Mouse (Mus musculus): ENCODE measurements around the gene Churc1. TPM values are rescaled to one million over a fixed set of nuclear protein-coding genes. Genes with fewer than 3 reads are reported as not detected.

Churc1 gene
- polyA plus RNA-seq (2014; fragmentation: Nextera tagmentation; extraction: Ambion mirVana) = 88.9 and 91.2 TPM in 2 replicates

DNA sequence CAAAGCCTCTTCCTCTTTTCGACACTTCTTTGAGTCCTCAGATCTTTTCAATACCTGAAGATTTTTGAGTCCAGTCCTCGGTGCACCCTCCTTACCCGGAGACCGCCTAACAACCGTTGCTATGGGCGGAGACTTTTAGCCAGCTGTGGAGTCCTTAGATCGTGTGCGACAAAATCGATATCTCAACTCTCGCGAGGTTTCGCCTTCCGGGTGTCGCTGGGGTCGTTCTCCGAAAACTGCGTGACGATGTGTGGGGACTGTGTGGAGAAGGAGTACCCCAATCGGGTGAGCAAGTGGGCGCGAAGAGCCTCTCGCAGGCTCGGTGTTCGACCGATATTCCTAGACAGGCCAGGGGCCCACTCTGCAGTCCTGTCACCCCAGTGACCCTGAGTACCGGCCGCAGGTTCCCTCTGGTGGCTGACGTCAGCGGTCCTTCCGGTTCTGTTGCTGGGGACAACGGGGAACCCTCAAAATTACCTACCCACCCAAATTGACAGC lies at the start of gene Churc1, which contains the start of gene Fntb:
Churc1 (plus strand) TSS at position 185 of the 498 bp plus-strand sequence.
Fntb (plus strand) TSS at position 236 of the 498 bp plus-strand sequence.
- Histone ChIP-seq H3K36me3 (ENCODE audit: control insufficient read depth, insufficient read depth, low read length) (no peaks in the 10 kb centered on the region), H3K27me3 (ENCODE audit: control insufficient read depth, insufficient read depth, low read length) (no peaks in the 10 kb centered on the region), H3K9ac (ENCODE audit: low read length) (peak within 1 kb of the TSS; percentile 56), H3K9me3 (ENCODE audit: control insufficient read depth, low read length) (no peaks in the 10 kb centered on the region), H3K4me3 (ENCODE audit: low read depth, low read length) (peak within 1 kb of the TSS; percentile 44), H3K4me1 (ENCODE audit: control insufficient read depth, insufficient read depth, low read length) (no peaks in the 10 kb centered on the region), H3K4me2 (ENCODE audit: low read depth, severe bottlenecking) (peak within 1 kb of the TSS; percentile 44), H3K27ac (replicated peaks; ENCODE audit: low read depth, low read length) (no peak within 1 kb of the TSS)
- under 1% methylated on average over 31 of the region's 31 CpGs for whole genome bisulfite sequencing
- DNase-seq (ENCODE audit: low spot score) (peak; percentile 94), ATAC-seq (ENCODE audit: insufficient number of reproducible peaks, low FRiP score, low TSS enrichment, low read depth) (peak; percentile 95)

DNA sequence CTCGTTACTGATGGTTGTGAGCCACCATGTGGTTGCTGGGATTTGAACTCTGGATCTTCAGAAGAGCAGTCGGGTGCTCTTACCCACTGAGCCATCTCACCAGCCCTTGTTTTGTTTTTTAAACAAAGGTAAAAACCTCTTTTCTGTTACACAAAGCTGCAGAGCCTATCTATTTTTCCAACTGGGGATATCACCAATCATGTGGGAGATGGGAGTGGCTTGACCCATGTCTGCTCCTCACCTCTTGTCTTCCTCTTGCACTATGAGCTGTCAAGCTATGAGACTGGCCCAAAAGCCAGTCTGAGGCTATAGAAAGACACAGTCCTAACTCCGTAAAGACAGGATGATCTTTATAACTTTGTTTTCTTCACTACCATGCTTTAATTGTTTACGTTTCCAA lies 47.0 kb upstream of the Churc1 start:
- no peak overlapping the region for H3K27ac ChIP-seq (replicated peaks; ENCODE audit: low read depth, low read length)
- WGBS = 84% methylated on average over 4 of the region's 4 CpGs
- H3K9me3 ChIP-seq (ENCODE audit: control insufficient read depth, low read length) = no peaks in the 10 kb centered on the region

DNA sequence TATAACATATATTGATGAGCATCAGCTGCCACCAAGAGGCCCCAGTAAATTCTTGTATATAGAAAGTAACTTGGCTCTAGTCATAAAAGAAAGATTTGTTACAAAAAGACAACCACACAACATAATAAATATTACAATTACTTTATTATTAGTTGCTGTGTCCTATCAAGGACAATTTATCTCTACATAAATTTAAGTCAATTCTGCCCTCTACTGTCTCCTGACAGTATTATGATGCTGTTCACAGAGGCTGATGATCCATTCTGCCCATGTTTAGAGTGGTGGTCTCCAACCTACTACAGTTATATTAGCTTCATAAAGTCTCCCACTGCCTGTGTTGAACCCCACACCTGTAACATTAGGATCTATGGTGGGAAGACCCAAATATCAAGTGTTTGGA lies 44.8 kb upstream of the Churc1 start:
- H3K27me3 ChIP-seq (ENCODE audit: control insufficient read depth, insufficient read depth, low read length) = no peaks in the 10 kb centered on the region
- no peaks in the 10 kb centered on the region for H3K36me3 ChIP-seq (ENCODE audit: control insufficient read depth, insufficient read depth, low read length)
- DNase-seq (ENCODE audit: low spot score) (no peak), ATAC-seq (ENCODE audit: insufficient number of reproducible peaks, low FRiP score, low TSS enrichment, low read depth) (no peak)
- no peaks in the 10 kb centered on the region for H3K4me1 ChIP-seq (ENCODE audit: control insufficient read depth, insufficient read depth, low read length)
- no peak overlapping the region for H3K27ac ChIP-seq (replicated peaks; ENCODE audit: low read depth, low read length)
- no peaks in the 10 kb centered on the region for H3K9me3 ChIP-seq (ENCODE audit: control insufficient read depth, low read length)
- H3K4me3 ChIP-seq (ENCODE audit: low read depth, low read length) = no peak overlapping the region
- no peak overlapping the region for H3K9ac ChIP-seq (ENCODE audit: low read length)
- no peak overlapping the region for H3K4me2 ChIP-seq (ENCODE audit: low read depth, severe bottlenecking)

More for the DNA sequence above, 47.0 kb upstream of the Churc1 start:
- no peaks in the 10 kb centered on the region for H3K27me3 ChIP-seq (ENCODE audit: control insufficient read depth, insufficient read depth, low read length)
- ATAC-seq (ENCODE audit: insufficient number of reproducible peaks, low FRiP score, low TSS enrichment, low read depth) (no peak), DNase-seq (ENCODE audit: low spot score) (no peak)
- H3K36me3 ChIP-seq (ENCODE audit: control insufficient read depth, insufficient read depth, low read length) = no peaks in the 10 kb centered on the region
- no peak overlapping the region for H3K9ac ChIP-seq (ENCODE audit: low read length)
- H3K4me2 ChIP-seq (ENCODE audit: low read depth, severe bottlenecking) = no peak overlapping the region
- no peaks in the 10 kb centered on the region for H3K4me1 ChIP-seq (ENCODE audit: control insufficient read depth, insufficient read depth, low read length)
- no peak overlapping the region for H3K4me3 ChIP-seq (ENCODE audit: low read depth, low read length)

DNA sequence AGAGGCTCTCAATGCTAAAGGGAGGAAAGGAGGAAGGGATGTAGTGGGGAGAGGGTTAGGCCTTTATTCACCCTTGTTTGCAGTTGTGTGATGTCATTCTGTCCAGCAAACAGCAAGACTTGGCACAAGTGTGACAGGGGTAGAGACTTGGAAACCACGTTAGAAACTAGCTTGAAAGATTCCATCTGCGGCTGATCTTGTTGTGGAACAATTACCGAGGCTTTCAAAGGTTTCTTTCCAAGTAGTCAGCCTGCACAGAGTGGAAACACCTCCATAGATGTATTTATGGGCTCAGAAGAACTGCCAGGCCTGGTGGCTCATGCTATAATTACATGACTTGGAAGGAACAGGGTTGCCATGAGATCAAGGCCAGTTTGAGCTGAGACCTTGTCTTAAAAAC lies 43.3 kb upstream of the Churc1 start:
- no peaks in the 10 kb centered on the region for H3K9me3 ChIP-seq (ENCODE audit: control insufficient read depth, low read length)
- H3K9ac ChIP-seq (ENCODE audit: low read length) = no peak overlapping the region
- no peak for DNase-seq (ENCODE audit: low spot score)
- 77% methylated on average over 3 of the region's 3 CpGs for WGBS
- no peaks in the 10 kb centered on the region for H3K27me3 ChIP-seq (ENCODE audit: control insufficient read depth, insufficient read depth, low read length)
- H3K4me1 ChIP-seq (ENCODE audit: control insufficient read depth, insufficient read depth, low read length) = no peaks in the 10 kb centered on the region
- no peak overlapping the region for H3K4me2 ChIP-seq (ENCODE audit: low read depth, severe bottlenecking)
- no peak overlapping the region for H3K27ac ChIP-seq (replicated peaks; ENCODE audit: low read depth, low read length)
- H3K4me3 ChIP-seq (ENCODE audit: low read depth, low read length) = no peak overlapping the region
- no peaks in the 10 kb centered on the region for H3K36me3 ChIP-seq (ENCODE audit: control insufficient read depth, insufficient read depth, low read length)
- no peak for ATAC-seq (ENCODE audit: insufficient number of reproducible peaks, low FRiP score, low TSS enrichment, low read depth)

DNA sequence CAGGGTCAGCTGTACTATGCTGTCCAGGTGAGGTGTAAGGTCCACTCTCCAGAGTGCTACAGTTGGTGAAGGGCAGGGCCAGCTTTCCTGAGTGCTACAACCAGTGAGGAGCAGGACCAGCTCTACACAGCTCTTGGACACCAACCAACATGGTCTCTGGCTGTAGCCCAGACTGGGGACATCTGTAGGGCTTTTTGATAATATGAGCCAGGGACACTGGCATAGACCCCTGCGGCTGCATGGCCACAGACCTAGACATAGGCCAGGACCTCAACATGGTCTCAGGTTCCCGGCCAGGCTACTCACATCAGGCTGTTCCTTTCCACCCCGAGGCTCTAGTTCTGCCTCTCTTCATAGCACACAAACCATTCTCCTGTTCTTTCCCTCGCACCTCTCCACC lies 37.4 kb upstream of the Churc1 start:
- no peak for ATAC-seq (ENCODE audit: insufficient number of reproducible peaks, low FRiP score, low TSS enrichment, low read depth)
- WGBS = 91% methylated on average over 4 of the region's 4 CpGs
- no peak overlapping the region for H3K4me3 ChIP-seq (ENCODE audit: low read depth, low read length)

DNA sequence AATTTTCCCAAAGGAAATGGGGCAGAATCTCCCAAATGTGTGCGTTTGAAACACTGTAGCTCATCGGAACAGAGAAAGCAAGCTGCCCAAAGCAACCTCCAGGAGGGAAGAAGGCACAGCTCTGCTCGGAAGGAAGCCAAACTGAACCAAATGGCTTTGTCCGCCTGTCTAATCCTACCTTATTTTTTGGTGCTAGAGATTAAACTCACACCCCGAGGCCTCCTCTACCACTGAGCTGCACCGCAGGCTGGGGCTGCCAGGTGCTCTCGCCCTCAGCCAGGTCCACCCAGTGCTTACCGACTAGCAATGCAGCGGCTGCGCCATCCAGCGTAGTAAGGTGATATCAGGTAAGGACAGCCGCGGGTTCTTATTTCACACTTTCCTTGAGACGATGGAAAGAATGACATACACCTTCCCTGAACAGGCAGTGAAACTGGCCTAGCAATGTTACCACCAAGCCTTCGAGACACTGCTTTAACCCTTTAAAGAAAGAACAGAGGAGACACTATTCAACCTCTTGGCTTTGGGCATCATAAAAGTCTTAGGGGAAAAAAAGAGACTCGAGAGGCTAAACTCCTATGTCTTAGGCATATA lies 14.4 kb upstream of the Churc1 start:
- DNase-seq (ENCODE audit: low spot score) = no peak
- Histone ChIP-seq H3K9me3 (ENCODE audit: control insufficient read depth, low read length) (no peaks in the 10 kb centered on the region), H3K4me3 (ENCODE audit: low read depth, low read length) (no peak overlapping the region), H3K4me1 (ENCODE audit: control insufficient read depth, insufficient read depth, low read length) (no peaks in the 10 kb centered on the region), H3K4me2 (ENCODE audit: low read depth, severe bottlenecking) (no peak overlapping the region), H3K36me3 (ENCODE audit: control insufficient read depth, insufficient read depth, low read length) (no peaks in the 10 kb centered on the region), H3K9ac (ENCODE audit: low read length) (no peak overlapping the region), H3K27ac (replicated peaks; ENCODE audit: low read depth, low read length) (no peak overlapping the region), H3K27me3 (ENCODE audit: control insufficient read depth, insufficient read depth, low read length) (no peaks in the 10 kb centered on the region)
- WGBS = 81% methylated on average over 16 of the region's 16 CpGs
- ATAC-seq (ENCODE audit: insufficient number of reproducible peaks, low FRiP score, low TSS enrichment, low read depth) = no peak

More for the DNA sequence above, 37.4 kb upstream of the Churc1 start:
- H3K4me1 ChIP-seq (ENCODE audit: control insufficient read depth, insufficient read depth, low read length) = no peaks in the 10 kb centered on the region
- no peaks in the 10 kb centered on the region for H3K9me3 ChIP-seq (ENCODE audit: control insufficient read depth, low read length)
- H3K27ac ChIP-seq (replicated peaks; ENCODE audit: low read depth, low read length) = no peak overlapping the region
- no peaks in the 10 kb centered on the region for H3K27me3 ChIP-seq (ENCODE audit: control insufficient read depth, insufficient read depth, low read length)
- no peak for DNase-seq (ENCODE audit: low spot score)
- H3K36me3 ChIP-seq (ENCODE audit: control insufficient read depth, insufficient read depth, low read length) = no peaks in the 10 kb centered on the region
- H3K9ac ChIP-seq (ENCODE audit: low read length) = no peak overlapping the region
- H3K4me2 ChIP-seq (ENCODE audit: low read depth, severe bottlenecking) = no peak overlapping the region

DNA sequence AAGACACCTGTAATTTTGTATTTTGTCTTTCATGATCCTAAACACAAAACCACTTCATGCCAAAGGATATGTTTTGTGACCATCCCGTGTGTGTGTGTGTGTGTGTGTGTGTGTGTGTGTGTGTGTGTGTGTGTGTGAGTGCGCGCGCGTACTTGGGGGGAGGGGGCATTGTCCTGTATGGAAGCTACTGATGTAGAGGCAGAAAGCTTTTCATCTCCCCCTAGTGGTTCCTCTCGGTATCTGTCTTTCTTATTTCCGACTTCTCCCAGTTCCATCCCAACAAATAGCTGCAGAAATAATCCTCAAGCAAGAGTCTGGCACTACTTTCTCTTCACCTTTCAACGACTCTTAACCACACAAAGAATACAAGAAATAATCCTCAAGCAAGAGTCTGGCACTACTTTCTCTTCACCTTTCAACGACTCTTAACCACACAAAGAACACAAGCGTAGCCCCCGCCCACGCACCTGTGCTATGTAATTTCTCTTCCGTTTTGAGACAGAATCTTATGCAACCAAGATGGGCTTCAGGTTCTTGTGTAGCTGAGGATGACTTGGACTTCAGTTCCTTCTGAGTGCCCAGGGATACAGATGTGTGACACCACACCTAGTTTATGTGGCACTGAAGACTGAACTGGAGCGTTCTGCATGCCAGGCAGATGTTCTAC lies 12.6 kb upstream of the Churc1 start:
- ATAC-seq (ENCODE audit: insufficient number of reproducible peaks, low FRiP score, low TSS enrichment, low read depth) (no peak), DNase-seq (ENCODE audit: low spot score) (peak; percentile 36)
- H3K4me2 ChIP-seq (ENCODE audit: low read depth, severe bottlenecking) = no peak overlapping the region
- no peaks in the 10 kb centered on the region for H3K36me3 ChIP-seq (ENCODE audit: control insufficient read depth, insufficient read depth, low read length)
- no peak overlapping the region for H3K27ac ChIP-seq (replicated peaks; ENCODE audit: low read depth, low read length)
- WGBS = 49% methylated on average over 14 of the region's 14 CpGs
- H3K4me3 ChIP-seq (ENCODE audit: low read depth, low read length) = no peak overlapping the region
- H3K9me3 ChIP-seq (ENCODE audit: control insufficient read depth, low read length) = no peaks in the 10 kb centered on the region
- no peaks in the 10 kb centered on the region for H3K27me3 ChIP-seq (ENCODE audit: control insufficient read depth, insufficient read depth, low read length)
- H3K4me1 ChIP-seq (ENCODE audit: control insufficient read depth, insufficient read depth, low read length) = no peaks in the 10 kb centered on the region
- H3K9ac ChIP-seq (ENCODE audit: low read length) = no peak overlapping the region

DNA sequence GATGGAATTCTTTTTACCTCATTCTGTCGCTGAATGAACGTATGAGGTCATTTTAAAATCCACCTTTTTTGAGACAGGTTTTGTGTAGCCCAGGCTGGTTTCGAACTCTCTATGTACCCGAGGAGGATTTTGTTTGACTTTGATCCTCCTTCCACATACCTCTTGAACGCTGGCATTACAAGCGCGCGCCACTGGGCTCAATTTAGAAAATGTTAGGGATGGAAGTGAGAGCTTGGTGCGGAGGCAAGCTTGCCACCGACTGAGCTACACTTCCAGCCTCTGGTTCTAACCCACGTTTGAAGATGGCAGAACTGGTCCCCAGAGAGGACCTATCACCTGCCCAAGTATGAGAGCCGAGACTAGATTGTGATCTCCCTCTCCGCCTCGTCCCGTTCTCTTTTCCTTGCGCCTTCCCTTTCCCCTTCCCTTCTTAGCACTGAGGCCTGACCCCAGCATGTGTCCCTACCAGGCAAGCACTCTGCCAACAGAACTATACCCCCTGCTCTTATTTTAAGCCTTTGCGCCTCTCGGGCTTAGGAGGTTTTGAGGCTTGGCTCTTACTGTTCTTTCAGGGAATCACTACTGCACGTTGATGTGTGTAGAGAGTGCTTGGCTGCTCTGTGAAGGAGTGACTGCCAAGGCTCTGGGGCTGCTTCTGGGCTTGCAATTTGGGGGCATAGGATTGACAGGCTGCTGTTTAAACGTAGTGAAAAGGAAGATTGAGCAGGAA lies 728 bp downstream of the Churc1 start:
- WGBS = 36% methylated on average over 20 of the region's 20 CpGs
- Histone ChIP-seq H3K36me3 (ENCODE audit: control insufficient read depth, insufficient read depth, low read length) (no peaks in the 10 kb centered on the region), H3K9ac (ENCODE audit: low read length) (peak overlapping the region; percentile 56; the same call in 1 of the 2 replicates), H3K27me3 (ENCODE audit: control insufficient read depth, insufficient read depth, low read length) (no peaks in the 10 kb centered on the region), H3K4me3 (ENCODE audit: low read depth, low read length) (peak overlapping the region; percentile 44), H3K4me1 (ENCODE audit: control insufficient read depth, insufficient read depth, low read length) (no peaks in the 10 kb centered on the region), H3K9me3 (ENCODE audit: control insufficient read depth, low read length) (no peaks in the 10 kb centered on the region), H3K27ac (replicated peaks; ENCODE audit: low read depth, low read length) (no peak overlapping the region), H3K4me2 (ENCODE audit: low read depth, severe bottlenecking) (peak overlapping the region; percentile 44)
- DNase-seq (ENCODE audit: low spot score) (peak; percentile 36), ATAC-seq (ENCODE audit: insufficient number of reproducible peaks, low FRiP score, low TSS enrichment, low read depth) (peak; percentile 11; the same call in 1 of the 2 replicates)

Measured in limb, embryonic 11.5 days (tissue).